Mouse (Mus musculus): ENCODE results near the gene Nr2f1. TPM values are rescaled to one million over a fixed set of nuclear protein-coding genes. Genes with fewer than 3 reads are reported as not detected.

Gene Nr2f1
- polyA plus RNA-seq, 1 experiment, result 0.14 TPM

- H3K27me3 ChIP-seq (ENCODE audit: control insufficient read depth, insufficient read depth, low read length), result no peaks in the 10 kb centered on the region; the same call in 1 of the 2 replicates
- peak overlapping the region; percentile 25; the same call in 1 of the 2 replicates for H3K4me3 ChIP-seq (ENCODE audit: control insufficient read depth, low read depth, low read length)
- TF ChIP-seq POLR2A (IDR thresholded peaks at IDR 0.05; ENCODE audit: control insufficient read depth, low read depth, low read length), result no peak
- TF ChIP-seq CTCF (IDR thresholded peaks at IDR 0.05; ENCODE audit: control insufficient read depth, insufficient read depth, insufficient replicate concordance, low read depth, low read length), result no peak
- no peaks in the 10 kb centered on the region for H3K36me3 ChIP-seq (ENCODE audit: control insufficient read depth, insufficient read depth, low read length)
- no peak overlapping the region for H3K27ac ChIP-seq (ENCODE audit: control insufficient read depth, insufficient read depth, low read depth, low read length)
- peaks cover 2% of the 10 kb centered on the region; the same call in 1 of the 2 replicates for H3K4me1 ChIP-seq (ENCODE audit: control insufficient read depth, insufficient read depth, low read length)
Observed at GRCm38 (mm10) chr13:78203348-78204061, 3.9 kb upstream of the Nr2f1 start.

- Histone ChIP-seq H3K27ac (ENCODE audit: control insufficient read depth, insufficient read depth, low read depth, low read length) (no peak overlapping the region), H3K4me3 (ENCODE audit: control insufficient read depth, low read depth, low read length) (peak overlapping the region; percentile 25; the same call in 1 of the 2 replicates), H3K27me3 (ENCODE audit: control insufficient read depth, insufficient read depth, low read length) (no peaks in the 10 kb centered on the region; the same call in 1 of the 2 replicates), H3K4me1 (ENCODE audit: control insufficient read depth, insufficient read depth, low read length) (peaks cover 6% of the 10 kb centered on the region), H3K36me3 (ENCODE audit: control insufficient read depth, insufficient read depth, low read length) (no peaks in the 10 kb centered on the region)
- TF ChIP-seq POLR2A (IDR thresholded peaks at IDR 0.05; ENCODE audit: control insufficient read depth, low read depth, low read length), result no peak
- no peak for TF ChIP-seq CTCF (IDR thresholded peaks at IDR 0.05; ENCODE audit: control insufficient read depth, insufficient read depth, insufficient replicate concordance, low read depth, low read length)
Observed at GRCm38 (mm10) chr13:78202574-78203347, 3.2 kb upstream of the Nr2f1 start.

GRCm38 (mm10) chr13:78201871-78202565, 2.5 kb upstream of the Nr2f1 start:
- H3K4me3 ChIP-seq (ENCODE audit: control insufficient read depth, low read depth, low read length), result no peak overlapping the region
- no peaks in the 10 kb centered on the region; the same call in none of the 2 replicates for H3K27me3 ChIP-seq (ENCODE audit: control insufficient read depth, insufficient read depth, low read length)
- peaks cover 6% of the 10 kb centered on the region for H3K4me1 ChIP-seq (ENCODE audit: control insufficient read depth, insufficient read depth, low read length)
- no peak overlapping the region for H3K27ac ChIP-seq (ENCODE audit: control insufficient read depth, insufficient read depth, low read depth, low read length)
- no peaks in the 10 kb centered on the region for H3K36me3 ChIP-seq (ENCODE audit: control insufficient read depth, insufficient read depth, low read length)
- TF ChIP-seq POLR2A (IDR thresholded peaks at IDR 0.05; ENCODE audit: control insufficient read depth, low read depth, low read length), result no peak
- no peak for TF ChIP-seq CTCF (IDR thresholded peaks at IDR 0.05; ENCODE audit: control insufficient read depth, insufficient read depth, insufficient replicate concordance, low read depth, low read length)

GRCm38 (mm10) chr13:78200991-78201870, 1.7 kb upstream of the Nr2f1 start:
- H3K27me3 ChIP-seq (ENCODE audit: control insufficient read depth, insufficient read depth, low read length), result no peaks in the 10 kb centered on the region; the same call in none of the 2 replicates
- no peaks in the 10 kb centered on the region for H3K36me3 ChIP-seq (ENCODE audit: control insufficient read depth, insufficient read depth, low read length)
- no peak overlapping the region for H3K4me3 ChIP-seq (ENCODE audit: control insufficient read depth, low read depth, low read length)
- no peak overlapping the region for H3K27ac ChIP-seq (ENCODE audit: control insufficient read depth, insufficient read depth, low read depth, low read length)
- H3K4me1 ChIP-seq (ENCODE audit: control insufficient read depth, insufficient read depth, low read length), result peaks cover 6% of the 10 kb centered on the region
- TF ChIP-seq CTCF (IDR thresholded peaks at IDR 0.05; ENCODE audit: control insufficient read depth, insufficient read depth, insufficient replicate concordance, low read depth, low read length) (peak; percentile 50; the same call in 1 of the 2 replicates), POLR2A (IDR thresholded peaks at IDR 0.05; ENCODE audit: control insufficient read depth, low read depth, low read length) (no peak)

GRCm38 (mm10) chr13:78200407-78200806, 850 bp upstream of the Nr2f1 start:
- Histone ChIP-seq H3K27ac (ENCODE audit: control insufficient read depth, insufficient read depth, low read depth, low read length) (no peak overlapping the region), H3K4me3 (ENCODE audit: control insufficient read depth, low read depth, low read length) (no peak overlapping the region)

GRCm38 (mm10) chr13:78198871-78199641, 501 bp downstream of the Nr2f1 start:
- no peaks in the 10 kb centered on the region for H3K36me3 ChIP-seq (ENCODE audit: control insufficient read depth, insufficient read depth, low read length)
- H3K27ac ChIP-seq (ENCODE audit: control insufficient read depth, insufficient read depth, low read depth, low read length), result no peak overlapping the region
- H3K27me3 ChIP-seq (ENCODE audit: control insufficient read depth, insufficient read depth, low read length), result no peaks in the 10 kb centered on the region; the same call in none of the 2 replicates
- H3K4me1 ChIP-seq (ENCODE audit: control insufficient read depth, insufficient read depth, low read length), result peaks cover 8% of the 10 kb centered on the region
- H3K4me3 ChIP-seq (ENCODE audit: control insufficient read depth, low read depth, low read length), result peak overlapping the region; percentile 36
- TF ChIP-seq CTCF (IDR thresholded peaks at IDR 0.05; ENCODE audit: control insufficient read depth, insufficient read depth, insufficient replicate concordance, low read depth, low read length) (no peak), POLR2A (IDR thresholded peaks at IDR 0.05; ENCODE audit: control insufficient read depth, low read depth, low read length) (no peak)

More at GRCm38 (mm10) chr13:78200407-78200806, 850 bp upstream of the Nr2f1 start:
- TF ChIP-seq CTCF (IDR thresholded peaks at IDR 0.05; ENCODE audit: control insufficient read depth, insufficient read depth, insufficient replicate concordance, low read depth, low read length), result no peak
- no peak for TF ChIP-seq POLR2A (IDR thresholded peaks at IDR 0.05; ENCODE audit: control insufficient read depth, low read depth, low read length)
- Histone ChIP-seq H3K36me3 (ENCODE audit: control insufficient read depth, insufficient read depth, low read length) (no peaks in the 10 kb centered on the region), H3K4me1 (ENCODE audit: control insufficient read depth, insufficient read depth, low read length) (peaks cover 6% of the 10 kb centered on the region), H3K27me3 (ENCODE audit: control insufficient read depth, insufficient read depth, low read length) (no peaks in the 10 kb centered on the region; the same call in none of the 2 replicates)

Measured in testis, adult 2 months (tissue).